Mouse (Mus musculus) heart, adult 2 months (tissue): Measurements from ENCODE around the gene Prune1. TPM values are rescaled to one million over a fixed set of nuclear protein-coding genes. Genes with fewer than 3 reads are reported as not detected.

Experiments used
- DNase-seq, 2 experiments: peaks; one replicate each; pipeline ENCODE4 v3.0.0; 2021
- H3K27ac ChIP-seq: fragments of 200-600 bp; 2 replicates; pipeline ENCODE4 v1.8.1; 2022
- H3K27me3 ChIP-seq: fragments of 200-500 bp; 2 replicates; pipeline ENCODE4 v1.6.1; 2012; ENCODE audit warnings: mild to moderate bottlenecking, low read length, inconsistent platforms, mixed read lengths; ENCODE audit not compliant: control insufficient read depth, insufficient read depth
- H3K36me3 ChIP-seq: fragments of 200-500 bp; 2 replicates; pipeline ENCODE4 v1.6.1; 2012; ENCODE audit warnings: low read length, inconsistent platforms; ENCODE audit not compliant: control insufficient read depth, insufficient read depth
- H3K4me1 ChIP-seq: fragments of 200-500 bp; 2 replicates; pipeline ENCODE4 v1.6.1; 2011; ENCODE audit warnings: low read length; ENCODE audit not compliant: control insufficient read depth, insufficient read depth
- H3K4me3 ChIP-seq: fragments of 200-600 bp; 2 replicates; pipeline ENCODE4 v1.8.1; 2022
- H3K79me2 ChIP-seq: fragments of 200-500 bp; replicated peaks from 2 replicates; pipeline ENCODE4 v1.6.1; 2012; ENCODE audit warnings: mild to moderate bottlenecking, inconsistent platforms, low read length, moderate library complexity, mixed read lengths; ENCODE audit not compliant: control insufficient read depth, insufficient read depth
- H3K9ac ChIP-seq: fragments of 200-500 bp; 2 replicates; pipeline ENCODE4 v1.6.1; 2012; ENCODE audit warnings: low read depth, mild to moderate bottlenecking, control low read depth, inconsistent platforms, low read length, mixed read lengths
- CTCF ChIP-seq: fragments of 200-600 bp; IDR thresholded peaks from 2 replicates; pipeline ENCODE4 v1.8.1; 2022; ENCODE audit warnings: antibody characterized with exemption, mild to moderate bottlenecking, moderate library complexity
- EP300 ChIP-seq: fragments of 200-500 bp; IDR thresholded peaks from 2 replicates; pipeline ENCODE4 v1.6.1; 2011; ENCODE audit warnings: low read depth, low read length, control low read depth; ENCODE audit not compliant: insufficient read depth
- POLR2A ChIP-seq: fragments of 200-500 bp; IDR thresholded peaks from 2 replicates; pipeline ENCODE4 v1.6.1; 2011; ENCODE audit warnings: mild to moderate bottlenecking, low read depth, low read length, control low read depth; ENCODE audit not compliant: insufficient read depth
- WGBS: fragments of 180-500 bp; shearing (Covaris S2); methylation state at CpG from one replicate; pipeline ENCODE4 v1.1.7; 2018; 5-methylcytosine and 5-hydroxymethylcytosine counted together
- intact Hi-C: fragments of 180-260 bp; cut with DNase I; formaldehyde crosslinking; loops from one replicate; pipeline ENCODE4 v1.15.1; 2025
- polyA plus RNA-seq: library from polyadenylated mRNA; depleted of rRNA; stranded (reverse); fragments of >200 nt; gene quantifications from 2 replicates; pipeline ENCODE4 v1.2.3, GENCODE M21; 2012
- total RNA-seq, 2 experiments: library from RNA; stranded (reverse); gene quantifications; 2 replicates each; pipeline ENCODE4 v1.2.3; 2021

Gene Prune1
- total and polyA plus RNA-seq, 3 experiments = 23.4 to 28.4 (median 26.1) TPM

- WGBS = 24% methylated on average over 6 of the region's 6 CpGs
- peaks cover 3% of the 10 kb centered on the region; the same call in 1 of the 2 replicates for H3K79me2 ChIP-seq
- peaks cover 2% of the 10 kb centered on the region; the same call in 1 of the 2 replicates for H3K4me1 ChIP-seq
- TF ChIP-seq POLR2A = no peak
- TF ChIP-seq EP300 = no peak
- no peak for TF ChIP-seq CTCF
- no peaks in the 10 kb centered on the region for H3K27me3 ChIP-seq
- intact Hi-C loops = no loop called here
- no peak for DNase-seq
- no peaks in the 10 kb centered on the region for H3K36me3 ChIP-seq
- no peak overlapping the region for H3K9ac ChIP-seq
- H3K4me3 ChIP-seq = no peak overlapping the region
- no peak overlapping the region for H3K27ac ChIP-seq
Observed at GRCm38 (mm10) chr3:95224295-95224694, 57.6 kb downstream of the Prune1 start.

DNA sequence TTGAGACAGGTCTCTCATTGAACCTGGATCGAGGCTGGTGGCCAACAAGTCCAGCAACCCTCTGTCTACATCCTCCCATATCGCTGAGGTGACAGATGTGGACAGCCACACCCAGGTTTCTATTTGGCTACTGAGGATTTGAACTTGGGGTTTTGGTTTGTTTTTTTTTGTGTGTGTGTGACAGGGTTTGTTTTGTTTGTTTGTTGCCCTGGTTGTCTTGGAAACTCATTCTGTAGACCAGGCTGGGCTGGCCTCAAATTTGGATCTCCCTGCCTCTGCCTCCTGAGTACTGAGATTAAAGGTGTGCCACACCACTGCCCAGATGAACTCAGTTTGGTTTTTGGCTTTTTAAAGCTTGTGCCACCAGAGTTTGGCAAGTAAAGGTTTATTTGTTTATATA lies 58.8 kb downstream of the Prune1 start:
- Histone ChIP-seq H3K36me3 (no peaks in the 10 kb centered on the region), H3K27ac (peak overlapping the region; percentile 13; the same call in 1 of the 2 replicates), H3K4me1 (peaks cover 2% of the 10 kb centered on the region; the same call in 1 of the 2 replicates), H3K9ac (no peak overlapping the region), H3K27me3 (no peaks in the 10 kb centered on the region), H3K4me3 (no peak overlapping the region), H3K79me2 (no peaks in the 10 kb centered on the region; the same call in 1 of the 2 replicates)
- intact Hi-C loops = no loop called here
- WGBS = 77% methylated on average over 2 of the region's 2 CpGs
- TF ChIP-seq CTCF (no peak), POLR2A (no peak)
- DNase-seq = no peak

GRCm38 (mm10) chr3:95218466-95219137 lies 63.3 kb downstream of the Prune1 start:
- intact Hi-C loops = loop anchor here (5.0 kb wide), 1 partner anchor 64 kb away; the partner anchor contains the start of genes Mindy1 and Prune1
- H3K27ac ChIP-seq = no peak overlapping the region
- peaks cover 2% of the 10 kb centered on the region for H3K36me3 ChIP-seq
- H3K79me2 ChIP-seq = no peaks in the 10 kb centered on the region; the same call in 1 of the 2 replicates
- H3K4me3 ChIP-seq = peak overlapping the region; percentile 90; the same call in 1 of the 2 replicates
- no peak overlapping the region for H3K9ac ChIP-seq
- TF ChIP-seq EP300 = no peak
- TF ChIP-seq CTCF = no peak
- TF ChIP-seq POLR2A = no peak
- no peaks in the 10 kb centered on the region for H3K4me1 ChIP-seq
- WGBS = 78% methylated on average over 6 of the region's 6 CpGs
- H3K27me3 ChIP-seq = no peaks in the 10 kb centered on the region
- DNase-seq = no peak

DNA sequence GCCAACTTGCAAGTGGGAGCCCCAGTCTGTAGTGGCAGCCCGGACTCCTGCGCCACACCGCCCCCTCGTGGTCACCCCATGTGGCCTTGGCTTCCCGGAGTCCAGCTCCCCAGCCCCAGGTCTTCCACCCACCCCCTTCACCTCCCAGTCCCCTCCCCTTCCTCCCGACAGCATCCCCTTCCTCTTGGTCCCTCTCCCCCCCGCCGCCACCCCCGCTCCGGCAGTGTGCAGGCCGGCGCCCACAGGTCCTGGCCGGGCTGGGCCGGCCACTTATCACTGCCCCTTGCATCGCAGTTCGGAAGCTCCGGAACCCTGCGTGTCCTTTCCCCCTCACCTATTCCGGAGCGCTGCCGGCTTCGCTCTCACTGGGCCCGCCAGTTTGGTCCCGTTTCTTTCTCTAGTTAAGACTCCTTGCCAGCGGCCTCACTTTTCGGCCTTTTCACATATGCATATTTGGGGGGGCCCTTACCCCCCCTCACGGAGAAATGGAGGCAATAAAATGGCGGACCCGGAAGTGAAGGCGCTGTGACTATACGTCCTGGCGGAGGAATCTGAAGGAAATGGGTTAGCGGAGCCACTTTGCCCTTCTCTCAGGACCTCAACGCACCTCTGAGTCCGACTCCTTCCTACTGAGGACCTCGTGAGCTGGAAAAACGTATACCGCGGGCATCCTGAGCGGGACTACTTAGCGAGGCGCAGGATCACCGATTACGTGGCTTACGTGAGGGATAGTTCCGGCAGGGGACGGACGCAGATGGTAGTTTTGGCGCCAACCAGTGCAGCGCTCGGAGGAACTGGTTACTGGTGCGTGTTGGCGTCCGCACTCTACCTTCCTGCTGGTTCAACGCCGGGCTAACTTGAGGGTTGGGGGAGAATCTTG lies 64.4 kb downstream of the Prune1 start, which contains the start of gene Gabpb2:
Gabpb2 (minus strand) TSS at position 662 of the 880 bp plus-strand sequence.
- DNase-seq = peak; percentile 96 to 97
- no peaks in the 10 kb centered on the region for H3K79me2 ChIP-seq
- peaks cover 2% of the 10 kb centered on the region for H3K36me3 ChIP-seq
- TF ChIP-seq POLR2A (peak; percentile 77), EP300 (peak; percentile 83), CTCF (no peak; the same call in 1 of the 2 replicates)
- H3K27ac ChIP-seq = peak within 1 kb of the TSS; percentile 99
- peak within 1 kb of the TSS; percentile 90 for H3K4me3 ChIP-seq
- no peaks in the 10 kb centered on the region for H3K27me3 ChIP-seq
- under 1% methylated on average over 56 of the region's 56 CpGs for WGBS
- intact Hi-C loops = loop anchor here (1.0 to 5.0 kb wide), 4 partner anchors 11 to 75 kb away; partner anchors contain the start of genes Cdc42se1, Mindy1, Prune1 and Tnfaip8l2
- no peaks in the 10 kb centered on the region for H3K4me1 ChIP-seq
- H3K9ac ChIP-seq = peak within 1 kb of the TSS; percentile 82

DNA sequence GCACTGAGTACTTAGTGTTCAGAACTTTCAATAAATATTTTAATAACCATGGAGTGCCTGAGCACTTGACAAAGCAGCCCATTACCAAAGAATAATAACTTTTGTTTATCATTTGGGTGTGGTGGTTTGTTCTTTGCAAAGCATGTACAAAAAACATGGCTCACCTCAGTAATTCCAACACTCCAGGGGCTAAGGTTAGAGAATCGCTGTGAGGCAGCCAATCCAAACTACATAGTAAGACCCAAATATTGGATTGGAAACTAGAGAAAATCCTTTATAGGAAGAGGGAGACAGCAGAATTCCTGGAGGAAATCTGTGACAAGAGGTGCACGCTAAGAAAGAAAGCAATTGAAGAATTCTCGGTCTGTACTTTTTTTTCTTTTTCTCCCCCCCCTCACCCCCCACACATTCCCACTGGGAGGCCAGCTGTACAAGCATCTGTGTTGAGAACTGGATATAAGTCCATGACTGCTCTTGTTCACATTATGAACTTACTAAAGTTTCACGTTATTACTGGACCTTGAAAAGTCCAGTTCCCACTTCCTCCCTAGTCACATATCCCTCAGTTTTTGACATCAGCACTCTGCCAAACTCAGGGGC lies 65.1 kb downstream of the Prune1 start:
- 9% methylated on average over 4 of the region's 4 CpGs for WGBS
- H3K27ac ChIP-seq = peak overlapping the region; percentile 99
- H3K9ac ChIP-seq = peak overlapping the region; percentile 82
- peaks cover 2% of the 10 kb centered on the region for H3K36me3 ChIP-seq
- H3K4me1 ChIP-seq = no peaks in the 10 kb centered on the region
- no peaks in the 10 kb centered on the region for H3K79me2 ChIP-seq
- no peaks in the 10 kb centered on the region for H3K27me3 ChIP-seq
- peak overlapping the region; percentile 90 for H3K4me3 ChIP-seq
- TF ChIP-seq EP300 (no peak), CTCF (no peak), POLR2A (no peak)
- no peak for DNase-seq
- intact Hi-C loops = loop anchor here (1.0 to 5.0 kb wide), 4 partner anchors 12 to 74 kb away; partner anchors contain the start of genes Cdc42se1, Mindy1, Prune1 and Tnfaip8l2
